Mouse (Mus musculus): ENCODE results near the gene Eral1.
"Not testable (repeated sequence)": the region's sequence is repeated elsewhere in the genome, so short reads cannot be mapped to it uniquely, and the experiment has no call there.

Eral1 gene

GRCm38 (mm10) chr11:78087756-78088281, 7.6 kb upstream of the Eral1 start:
- DNase-seq (ENCODE audit: low read depth, low spot score): no peak

GRCm38 (mm10) chr11:78086925-78087479, 6.8 kb upstream of the Eral1 start:
- peak; percentile 38 for DNase-seq (ENCODE audit: low read depth, low spot score)

GRCm38 (mm10) chr11:78083595-78083994, 3.4 kb upstream of the Eral1 start:
- DNase-seq (ENCODE audit: low read depth, low spot score): no peak

GRCm38 (mm10) chr11:78074666-78075065, 5.5 kb downstream of the Eral1 start:
- DNase-seq (ENCODE audit: low read depth, low spot score): no peak

- DNase-seq (ENCODE audit: low read depth, low spot score): no peak
Measured at GRCm38 (mm10) chr11:78074277-78074652, 5.9 kb downstream of the Eral1 start.

- DNase-seq (ENCODE audit: low read depth, low spot score): no peak
Measured at GRCm38 (mm10) chr11:78073577-78074276, 6.5 kb downstream of the Eral1 start.

- peak; percentile 76 for DNase-seq (ENCODE audit: low read depth, low spot score)
Measured at GRCm38 (mm10) chr11:78072425-78073130, 7.6 kb downstream of the Eral1 start.

GRCm38 (mm10) chr11:78071938-78072337, 8.2 kb downstream of the Eral1 start:
- no peak for DNase-seq (ENCODE audit: low read depth, low spot score)

GRCm38 (mm10) chr11:78069646-78070045, 10.5 kb downstream of the Eral1 start:
- DNase-seq (ENCODE audit: low read depth, low spot score): no peak

GRCm38 (mm10) chr11:78069130-78069529, 11.1 kb downstream of the Eral1 start:
- DNase-seq (ENCODE audit: low read depth, low spot score): no peak

- no peak for DNase-seq (ENCODE audit: low read depth, low spot score)
Measured at GRCm38 (mm10) chr11:78067566-78067965, 12.6 kb downstream of the Eral1 start.

- no peak for DNase-seq (ENCODE audit: low read depth, low spot score)
Measured at GRCm38 (mm10) chr11:78066641-78067040, 13.5 kb downstream of the Eral1 start.

GRCm38 (mm10) chr11:78065906-78066305, 14.3 kb downstream of the Eral1 start:
- no peak for DNase-seq (ENCODE audit: low read depth, low spot score)

- DNase-seq (ENCODE audit: low read depth, low spot score): no peak
Measured at GRCm38 (mm10) chr11:78062563-78062962, 17.6 kb downstream of the Eral1 start.

GRCm38 (mm10) chr11:78059833-78060757, 20.1 kb downstream of the Eral1 start:
- peak; percentile 57 for DNase-seq (ENCODE audit: low read depth, low spot score)

- peak; percentile 26 for DNase-seq (ENCODE audit: low read depth, low spot score)
Measured at GRCm38 (mm10) chr11:78056946-78057345, 23.2 kb downstream of the Eral1 start.

- DNase-seq (ENCODE audit: low read depth, low spot score): no peak
Measured at GRCm38 (mm10) chr11:78053078-78053477, 27.1 kb downstream of the Eral1 start.

- DNase-seq (ENCODE audit: low read depth, low spot score): not testable (repeated sequence)
Measured at GRCm38 (mm10) chr11:78048637-78049036, 31.5 kb downstream of the Eral1 start.

GRCm38 (mm10) chr11:78044758-78045251, 35.4 kb downstream of the Eral1 start:
- no peak for DNase-seq (ENCODE audit: low read depth, low spot score)

GRCm38 (mm10) chr11:78042290-78042870, 37.8 kb downstream of the Eral1 start:
- DNase-seq (ENCODE audit: low read depth, low spot score): peak; percentile 74

- peak; percentile 52 for DNase-seq (ENCODE audit: low read depth, low spot score)
Measured at GRCm38 (mm10) chr11:78040878-78041277, 39.3 kb downstream of the Eral1 start.

All from ZHBTc4 (cell line).